Mouse (Mus musculus): ENCODE measurements at regions not wholly inside any gene's neighbourhood (a gene's known extent, or its start where the extent isn't known, plus 50 kb on each side); places are given as distances from the start of the nearest gene placed in this dataset.

DNA sequence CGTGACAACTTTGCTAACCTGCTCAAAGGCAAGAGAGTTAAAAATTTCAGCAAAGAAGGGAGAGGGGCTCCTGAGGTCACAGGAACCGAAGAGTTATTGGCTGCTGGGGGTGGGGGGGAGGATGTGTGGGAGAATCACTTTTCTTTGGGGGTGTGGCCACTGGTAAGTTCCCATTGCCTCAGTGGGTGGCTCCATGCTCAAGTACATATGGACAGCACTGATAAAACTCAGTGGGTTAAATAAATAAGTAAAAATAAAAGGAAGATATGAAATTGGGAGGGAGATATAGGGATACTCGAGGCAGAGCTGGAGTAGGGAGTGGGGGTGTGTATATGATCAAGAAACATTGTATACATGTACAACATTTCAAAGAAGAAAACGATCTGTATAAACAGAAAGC, 61.2 kb upstream of the Tns3 start:
- no peaks in the 10 kb centered on the region for H3K4me1 ChIP-seq (replicated peaks)
- H3K4me2 ChIP-seq (replicated peaks) = no peak overlapping the region
- H3K9ac ChIP-seq = no peak overlapping the region
- WGBS = 53% methylated on average over 4 of the region's 4 CpGs
- H3K27me3 ChIP-seq (replicated peaks) = no peaks in the 10 kb centered on the region
- ATAC-seq = no peak
- no peak overlapping the region for H3K4me3 ChIP-seq (replicated peaks)
- H3K36me3 ChIP-seq = no peaks in the 10 kb centered on the region
- H3K27ac ChIP-seq = no peak overlapping the region
- H3K9me3 ChIP-seq = no peaks in the 10 kb centered on the region

DNA sequence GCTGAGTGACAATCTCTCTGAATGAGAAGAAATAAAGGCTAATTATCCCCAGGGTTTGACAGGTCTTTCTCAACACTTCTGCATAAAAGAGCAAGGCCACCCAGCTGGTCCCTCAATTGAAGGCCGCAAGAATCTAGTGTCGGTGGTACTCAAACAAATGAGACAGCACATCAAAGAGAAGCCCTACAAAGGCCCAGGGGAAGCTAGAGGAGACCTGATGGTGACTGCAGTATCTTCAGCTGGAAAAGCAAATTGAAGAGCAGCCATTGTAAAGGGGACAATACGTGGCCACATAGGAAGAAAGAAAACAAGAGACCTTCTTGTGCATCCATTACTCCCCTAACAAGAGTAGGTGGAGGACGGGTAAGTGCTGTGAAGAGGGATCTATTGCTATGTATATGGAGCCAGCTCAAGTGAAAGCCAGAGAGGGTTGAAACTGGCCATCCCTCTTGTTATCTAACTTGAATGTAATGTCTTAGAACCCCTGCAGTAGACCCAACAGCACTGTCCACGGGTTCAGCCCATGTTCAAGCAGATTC, 58.8 kb upstream of the Tns3 start:
- 37% methylated on average over 5 of the region's 5 CpGs for WGBS
- H3K27me3 ChIP-seq (replicated peaks) = no peaks in the 10 kb centered on the region

DNA sequence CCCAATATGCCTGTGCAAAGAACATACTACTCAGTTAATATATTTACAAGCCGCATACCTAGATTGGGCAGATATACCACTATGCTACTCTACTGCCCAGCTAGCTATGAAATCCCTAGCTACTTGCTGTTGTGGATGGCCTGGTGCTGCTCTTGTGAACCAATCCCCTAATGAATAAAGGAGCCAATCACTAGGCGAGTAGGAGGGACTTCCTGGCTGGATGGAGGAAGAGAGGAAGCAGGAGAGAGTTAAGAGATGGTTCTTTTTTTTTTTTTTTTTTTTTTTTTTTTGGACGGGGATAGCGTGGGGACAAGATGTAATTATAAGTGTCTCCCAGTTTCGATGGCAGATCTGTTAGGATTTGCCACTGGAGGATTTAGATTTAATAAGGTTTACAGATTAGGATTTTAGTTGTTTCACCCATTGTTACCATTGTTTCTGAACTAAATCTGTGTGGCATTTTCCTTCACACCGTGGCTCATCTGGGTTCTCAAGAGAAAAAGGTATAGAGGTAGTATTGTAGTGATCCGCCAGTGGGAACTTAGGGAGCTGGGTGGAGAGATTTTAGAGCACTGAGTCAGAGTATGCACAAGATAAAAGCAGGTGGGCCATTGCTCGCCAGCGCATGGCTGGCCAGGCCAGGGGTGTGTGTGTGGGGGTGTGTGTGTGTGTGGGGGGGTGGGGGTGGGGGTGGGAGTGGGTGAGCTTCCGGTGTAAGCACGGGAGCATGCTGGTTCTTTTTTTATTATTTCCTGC, 55.1 kb upstream of the Tns3 start:
- Histone ChIP-seq H3K4me3 (replicated peaks) (no peak overlapping the region), H3K4me1 (replicated peaks) (no peaks in the 10 kb centered on the region), H3K27ac (no peak overlapping the region), H3K9me3 (no peaks in the 10 kb centered on the region), H3K4me2 (replicated peaks) (no peak overlapping the region), H3K9ac (no peak overlapping the region), H3K36me3 (no peaks in the 10 kb centered on the region), H3K27me3 (replicated peaks) (no peaks in the 10 kb centered on the region)
- ATAC-seq = no peak
- WGBS = 82% methylated on average over 11 of the region's 11 CpGs

More for the DNA sequence above, 58.8 kb upstream of the Tns3 start:
- no peaks in the 10 kb centered on the region for H3K9me3 ChIP-seq
- H3K4me2 ChIP-seq (replicated peaks) = no peak overlapping the region
- no peaks in the 10 kb centered on the region for H3K36me3 ChIP-seq
- no peak overlapping the region for H3K27ac ChIP-seq
- H3K4me1 ChIP-seq (replicated peaks) = no peaks in the 10 kb centered on the region
- H3K4me3 ChIP-seq (replicated peaks) = no peak overlapping the region
- no peak overlapping the region for H3K9ac ChIP-seq
- no peak for ATAC-seq

DNA sequence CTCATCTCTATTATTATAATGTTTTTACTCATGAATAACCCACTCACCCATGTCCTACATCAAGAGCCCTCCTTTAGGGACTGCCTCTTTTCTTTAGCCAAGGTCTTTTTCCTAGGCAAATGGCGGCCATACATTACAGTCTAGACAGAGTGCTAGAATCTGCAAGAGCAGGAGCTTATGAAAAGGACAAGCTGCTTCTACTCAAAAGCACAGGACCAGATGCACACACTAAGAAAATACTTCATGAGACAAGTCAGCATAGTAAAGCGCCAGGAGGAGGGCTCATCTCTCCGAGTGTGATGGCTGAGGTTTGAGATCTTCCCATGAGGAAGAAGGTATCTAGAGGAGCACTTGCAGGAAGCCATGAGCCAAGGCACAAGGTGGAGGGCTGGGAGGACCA, 53.4 kb upstream of the Tns3 start:
- no peak overlapping the region for H3K27ac ChIP-seq
- H3K4me1 ChIP-seq (replicated peaks) = no peaks in the 10 kb centered on the region
- H3K36me3 ChIP-seq = no peaks in the 10 kb centered on the region
- H3K4me3 ChIP-seq (replicated peaks) = no peak overlapping the region
- ATAC-seq = no peak
- no peak overlapping the region for H3K4me2 ChIP-seq (replicated peaks)
- H3K9ac ChIP-seq = no peak overlapping the region
- 71% methylated on average over 3 of the region's 3 CpGs for WGBS
- no peaks in the 10 kb centered on the region for H3K9me3 ChIP-seq
- H3K27me3 ChIP-seq (replicated peaks) = no peaks in the 10 kb centered on the region

DNA sequence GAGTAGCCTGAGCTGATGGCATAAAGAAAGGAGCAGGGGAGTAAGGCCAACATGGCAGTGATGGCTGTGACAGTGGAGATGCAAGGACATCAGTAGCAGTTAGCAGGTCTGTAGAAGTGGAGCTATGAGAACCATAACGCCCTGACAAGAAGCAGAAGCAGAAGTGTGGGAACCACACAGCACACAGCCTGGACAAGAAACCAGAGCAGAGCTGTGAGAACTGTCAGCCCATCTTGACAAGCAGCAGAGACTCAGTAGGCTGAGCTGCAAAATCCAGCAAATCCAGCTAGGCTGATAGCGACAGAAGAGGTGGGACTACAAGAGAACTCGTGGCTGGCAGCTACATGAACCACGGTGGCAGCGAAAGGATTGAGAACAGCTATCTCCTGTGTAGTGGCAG, 52.5 kb upstream of the Tns3 start:
- ATAC-seq = 0 out of 2 replicates have a peak, but pooled peaks have one; percentile 25
- H3K9ac ChIP-seq = no peak overlapping the region
- H3K27ac ChIP-seq = no peak overlapping the region
- H3K27me3 ChIP-seq (replicated peaks) = no peaks in the 10 kb centered on the region
- H3K4me1 ChIP-seq (replicated peaks) = no peaks in the 10 kb centered on the region
- 36% methylated on average over 5 of the region's 5 CpGs for WGBS
- no peaks in the 10 kb centered on the region for H3K36me3 ChIP-seq
- H3K9me3 ChIP-seq = no peaks in the 10 kb centered on the region
- H3K4me3 ChIP-seq (replicated peaks) = no peak overlapping the region
- H3K4me2 ChIP-seq (replicated peaks) = no peak overlapping the region

DNA sequence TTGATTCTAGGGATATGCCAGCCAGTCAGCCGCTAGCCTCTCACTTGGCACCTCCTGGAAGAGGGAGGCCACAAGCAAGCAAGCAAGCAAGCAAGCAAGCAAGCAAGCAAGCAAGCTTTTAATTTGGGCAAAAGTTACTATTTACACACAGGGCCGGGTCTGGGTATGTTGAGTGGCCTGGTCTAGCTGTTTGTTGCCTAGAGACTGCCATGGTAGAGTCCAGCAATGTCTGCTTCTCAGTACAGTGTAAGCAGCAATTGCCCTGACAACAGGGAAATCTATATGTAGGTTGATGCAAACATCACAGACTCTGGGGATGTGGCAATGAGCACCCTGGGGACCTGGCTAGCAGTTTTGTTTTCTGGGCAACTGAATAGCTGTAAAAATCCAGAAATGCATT, 51.4 kb upstream of the Tns3 start:
- WGBS = 50% methylated on average over 2 of the region's 2 CpGs
- Histone ChIP-seq H3K4me1 (replicated peaks) (no peaks in the 10 kb centered on the region), H3K27me3 (replicated peaks) (no peaks in the 10 kb centered on the region), H3K9ac (no peak overlapping the region), H3K36me3 (no peaks in the 10 kb centered on the region), H3K27ac (no peak overlapping the region), H3K4me3 (replicated peaks) (no peak overlapping the region), H3K4me2 (replicated peaks) (no peak overlapping the region), H3K9me3 (no peaks in the 10 kb centered on the region)
- no peak for ATAC-seq

All from intestine, embryonic 15.5 days (tissue).